Comparison of ENCODE assay signal across 17 mouse cellular contexts in genomic region chr5:140871241-140871640, GRCm38 (mm10). TPM values are rescaled to one million over a fixed set of nuclear protein-coding genes. Genes with fewer than 3 reads are reported as not detected.
DNase-seq lines count a peak whose midpoint lies in the region; ATAC-seq and TF ChIP-seq lines count a peak whose summit lies in the region.
"Had no signal": no experiment of that assay in that cellular context is flagged by ENCODE, and none has a peak within 500 bp of the region (broad histone marks: within the 10 kb centered on the region; RNA-seq: fewer than 3 reads in every experiment).

No protein-coding gene starts in this region.

- intact Hi-C loops in left cerebral cortex, adult 2 months (cut with DNase I), result loop anchor here (5.0 kb wide), 2 partner anchors 91 to 1451 kb away; no protein-coding TSS in a partner anchor

- no peak overlapping the region for H3K4me3 ChIP-seq in left cerebral cortex, adult 2 months
- H3K4me3 ChIP-seq: erythroblast, embryonic 14.5 days; heart, adult 2 months; heart, embryonic 15.5 days; liver, embryonic 12.5 days; midbrain, embryonic 13.5 days; neural tube, embryonic 15.5 days had no signal

- no peak for ATAC-seq in erythroid progenitor cell, adult 5-6 weeks (replicated peaks; ENCODE audit: low FRiP score, poor library complexity, severe bottlenecking)
- ATAC-seq: intestine, embryonic 16.5 days; liver, embryonic 12.5 days; midbrain, embryonic 13.5 days had no signal

- TF ChIP-seq CTCF in left cerebral cortex, adult 2 months (IDR thresholded peaks at IDR 0.05), result no peak

- no peak overlapping the region for H3K27ac ChIP-seq in left cerebral cortex, adult 2 months
- H3K27ac ChIP-seq: heart, adult 2 months; heart, embryonic 15.5 days; liver, embryonic 12.5 days; midbrain, embryonic 13.5 days; neural tube, embryonic 15.5 days had no signal

- peak; percentile 1 for DNase-seq in right cerebral cortex, postnatal 14 days
- no peak for DNase-seq in right cerebral cortex, postnatal 4 days
- DNase-seq in T-cell, adult 2 months (ENCODE audit: low spot score), result peak; percentile 80
- peak; percentile 87 for DNase-seq in naive thymus-derived CD4-positive, alpha-beta T cell, adult 2 months (ENCODE audit: low read depth)
- no peak for DNase-seq in left cerebral cortex, adult 2 months (ENCODE audit: extremely low spot score in 1 of 2, low spot score in 2 of 2)
- no peak for DNase-seq in right cerebral cortex, adult 18-20 months
- DNase-seq: adrenal gland, postnatal 14 days; cerebellum, adult 18-20 months; heart, adult 2 months; kidney, postnatal 4 days had no signal

RNA-seq across cellular contexts. Expression of gene Gna12, which starts 41.0 kb away (rescaled TPM):
- 10 to 100 TPM; 62.2 to 67.6 TPM for total RNA-seq in left cerebral cortex, adult 2 months (2021)
- 10.9 and 19.8 TPM in 2 replicates for total RNA-seq in erythroid progenitor cell, adult 5-6 weeks (2015; ENCODE audit: low replicate concordance)
- 11.9 and 12.6 TPM in 2 replicates for total RNA-seq in erythroid progenitor cell, adult 5-6 weeks (2017; ENCODE audit: low replicate concordance)

Comparison
In these comparisons a context has a peak if more than half of its experiments do, and no peak if none do; other contexts are left out.
1. DNase-seq: peak in right cerebral cortex, postnatal 14 days (single experiment), T-cell, adult 2 months (single experiment) and naive thymus-derived CD4-positive, alpha-beta T cell, adult 2 months (single experiment); none in right cerebral cortex, postnatal 4 days (single experiment), left cerebral cortex, adult 2 months (0 of 2) and right cerebral cortex, adult 18-20 months (single experiment).